Mouse (Mus musculus) embryonic facial prominence, embryonic 11.5 days (tissue): ENCODE results near the gene Muc13. TPM values are rescaled to one million over a fixed set of nuclear protein-coding genes. Genes with fewer than 3 reads are reported as not detected.

Experiments used
- ATAC-seq: fragments of 200-750 bp; cut with Nextera tagmentation; replicated peaks from 2 replicates; pipeline ENCODE4 v1.8.0; 2017; ENCODE audit warnings: low read depth; ENCODE audit not compliant: insufficient number of reproducible peaks, low FRiP score, low TSS enrichment
- DNase-seq: peaks from one replicate; pipeline ENCODE4 v3.0.0-alpha.2; 2015; ENCODE audit warnings: low spot score
- H3K27ac ChIP-seq: fragments of 300-500 bp; sonication (generic); replicated peaks from 2 replicates; pipeline ENCODE4 v1.5.1; 2014; ENCODE audit warnings: mild to moderate bottlenecking, low read depth, low read length, control low read depth
- H3K27me3 ChIP-seq: fragments of 300-500 bp; sonication (generic); 2 replicates; pipeline ENCODE4 v1.6.1; 2014; ENCODE audit warnings: mild to moderate bottlenecking, low read length, moderate library complexity, mixed read lengths; ENCODE audit not compliant: control insufficient read depth, insufficient read depth
- H3K36me3 ChIP-seq: fragments of 300-500 bp; sonication (generic); replicated peaks from 2 replicates; pipeline ENCODE4 v1.6.1; 2014; ENCODE audit warnings: low read depth, mild to moderate bottlenecking, low read length, moderate library complexity, mixed read lengths; ENCODE audit not compliant: control insufficient read depth, insufficient read depth
- H3K4me1 ChIP-seq: fragments of 300-500 bp; sonication (generic); 2 replicates; pipeline ENCODE4 v1.6.1; 2014; ENCODE audit warnings: low read length, mixed read lengths; ENCODE audit not compliant: control insufficient read depth, insufficient read depth
- H3K4me2 ChIP-seq: fragments of 300-500 bp; sonication (generic); 2 replicates; pipeline ENCODE4 v1.6.1; 2014; ENCODE audit warnings: low read depth, mild to moderate bottlenecking, control low read depth, low read length, moderate library complexity
- H3K4me3 ChIP-seq: fragments of 300-500 bp; sonication (generic); 2 replicates; pipeline ENCODE4 v1.5.1; 2014; ENCODE audit warnings: low read depth, low read length, control low read depth
- H3K9ac ChIP-seq: fragments of 300-500 bp; sonication (generic); replicated peaks from 2 replicates; pipeline ENCODE4 v1.6.1; 2014; ENCODE audit warnings: mild to moderate bottlenecking, control low read depth, low read length
- H3K9me3 ChIP-seq: fragments of 300-500 bp; sonication (generic); replicated peaks from 2 replicates; pipeline ENCODE4 v1.6.1; 2016; ENCODE audit warnings: mild to moderate bottlenecking, low read length, inconsistent platforms, mixed read lengths; ENCODE audit not compliant: control insufficient read depth
- WGBS: fragments of 180-500 bp; shearing (Covaris S2); extraction: QIAGEN DNeasy Blood & Tissue Kit; methylation state at CpG from one replicate; pipeline ENCODE4 v1.1.7; 2014; 5-methylcytosine and 5-hydroxymethylcytosine counted together
- polyA plus RNA-seq: library from polyadenylated mRNA; unstranded; fragments of >200 nt; fragmentation: Nextera tagmentation; extraction: Ambion mirVana; gene quantifications from 2 replicates; pipeline ENCODE4 v1.2.1, GENCODE M21; 2014

Muc13 gene
- polyA plus RNA-seq, 1 experiment from 2014 or later = 0.34 TPM

- Histone ChIP-seq H3K4me3 (no peak overlapping the region), H3K4me2 (no peak overlapping the region), H3K27ac (no peak overlapping the region), H3K9ac (no peak overlapping the region), H3K36me3 (no peaks in the 10 kb centered on the region), H3K4me1 (no peaks in the 10 kb centered on the region), H3K9me3 (no peaks in the 10 kb centered on the region), H3K27me3 (no peaks in the 10 kb centered on the region)
- no peak for ATAC-seq
- DNase-seq = no peak
- WGBS = 48% methylated on average over 12 of the region's 12 CpGs
Observed at GRCm38 (mm10) chr16:33751590-33751989, 42.2 kb upstream of the Muc13 start.

GRCm38 (mm10) chr16:33752904-33753578 lies 40.8 kb upstream of the Muc13 start:
- no peaks in the 10 kb centered on the region for H3K36me3 ChIP-seq

GRCm38 (mm10) chr16:33755293-33755692 lies 38.5 kb upstream of the Muc13 start:
- ATAC-seq (no peak), DNase-seq (no peak)
- H3K4me2 ChIP-seq = no peak overlapping the region
- no peaks in the 10 kb centered on the region for H3K27me3 ChIP-seq
- H3K9me3 ChIP-seq = no peaks in the 10 kb centered on the region
- H3K4me3 ChIP-seq = no peak overlapping the region
- no peaks in the 10 kb centered on the region for H3K4me1 ChIP-seq
- no peaks in the 10 kb centered on the region for H3K36me3 ChIP-seq
- H3K9ac ChIP-seq = no peak overlapping the region
- 74% methylated on average over 8 of the region's 8 CpGs for WGBS
- H3K27ac ChIP-seq = no peak overlapping the region

More at GRCm38 (mm10) chr16:33752904-33753578, 40.8 kb upstream of the Muc13 start:
- H3K9me3 ChIP-seq = no peaks in the 10 kb centered on the region
- H3K9ac ChIP-seq = no peak overlapping the region
- no peak for ATAC-seq
- no peak for DNase-seq
- H3K4me1 ChIP-seq = no peaks in the 10 kb centered on the region
- H3K4me2 ChIP-seq = no peak overlapping the region
- H3K4me3 ChIP-seq = no peak overlapping the region
- no peaks in the 10 kb centered on the region for H3K27me3 ChIP-seq
- 86% methylated on average over 8 of the region's 8 CpGs for WGBS
- H3K27ac ChIP-seq = no peak overlapping the region

GRCm38 (mm10) chr16:33755961-33756360 lies 37.9 kb upstream of the Muc13 start:
- no peak for ATAC-seq
- H3K9ac ChIP-seq = no peak overlapping the region
- no peaks in the 10 kb centered on the region for H3K27me3 ChIP-seq
- no peak overlapping the region for H3K4me2 ChIP-seq
- H3K4me3 ChIP-seq = no peak overlapping the region
- no peaks in the 10 kb centered on the region for H3K9me3 ChIP-seq
- H3K36me3 ChIP-seq = no peaks in the 10 kb centered on the region
- no peak overlapping the region for H3K27ac ChIP-seq
- H3K4me1 ChIP-seq = no peaks in the 10 kb centered on the region
- 51% methylated on average over 16 of the region's 16 CpGs for WGBS
- DNase-seq = no peak

- Histone ChIP-seq H3K4me1 (no peaks in the 10 kb centered on the region), H3K4me2 (no peak overlapping the region), H3K27me3 (no peaks in the 10 kb centered on the region), H3K9me3 (no peaks in the 10 kb centered on the region), H3K36me3 (no peaks in the 10 kb centered on the region), H3K27ac (no peak overlapping the region), H3K4me3 (no peak overlapping the region), H3K9ac (no peak overlapping the region)
- DNase-seq = no peak
- ATAC-seq = no peak
- WGBS = 47% methylated on average over 6 of the region's 6 CpGs
Observed at GRCm38 (mm10) chr16:33756396-33756795, 37.4 kb upstream of the Muc13 start.

- no peak overlapping the region for H3K27ac ChIP-seq
- DNase-seq (no peak), ATAC-seq (no peak)
- no peaks in the 10 kb centered on the region for H3K4me1 ChIP-seq
- no peak overlapping the region for H3K4me2 ChIP-seq
- WGBS = 87% methylated on average over 7 of the region's 7 CpGs
- H3K27me3 ChIP-seq = no peaks in the 10 kb centered on the region
- no peaks in the 10 kb centered on the region for H3K9me3 ChIP-seq
- H3K9ac ChIP-seq = no peak overlapping the region
- H3K36me3 ChIP-seq = no peaks in the 10 kb centered on the region
- H3K4me3 ChIP-seq = no peak overlapping the region
Observed at GRCm38 (mm10) chr16:33759207-33759606, 34.6 kb upstream of the Muc13 start.

- 33% methylated on average over 5 of the region's 5 CpGs for WGBS
- Histone ChIP-seq H3K36me3 (no peaks in the 10 kb centered on the region), H3K9ac (no peak overlapping the region), H3K4me3 (no peak overlapping the region), H3K4me2 (no peak overlapping the region), H3K9me3 (no peaks in the 10 kb centered on the region), H3K27ac (no peak overlapping the region), H3K27me3 (no peaks in the 10 kb centered on the region), H3K4me1 (no peaks in the 10 kb centered on the region)
- no peak for DNase-seq
- no peak; the same call in 1 of the 2 replicates for ATAC-seq
Observed at GRCm38 (mm10) chr16:33760542-33760941, 33.3 kb upstream of the Muc13 start.

- Histone ChIP-seq H3K9ac (no peak overlapping the region), H3K4me1 (no peaks in the 10 kb centered on the region), H3K27me3 (no peaks in the 10 kb centered on the region), H3K36me3 (no peaks in the 10 kb centered on the region), H3K4me2 (no peak overlapping the region), H3K4me3 (no peak overlapping the region), H3K27ac (no peak overlapping the region), H3K9me3 (no peaks in the 10 kb centered on the region)
- ATAC-seq (no peak), DNase-seq (no peak)
- 61% methylated on average over 11 of the region's 11 CpGs for WGBS
Observed at GRCm38 (mm10) chr16:33760996-33761395, 32.8 kb upstream of the Muc13 start.
